Mouse (Mus musculus) spleen, postnatal 36 days (tissue): ENCODE measurements at regions not wholly inside any gene's neighbourhood (a gene's known extent, or its start where the extent isn't known, plus 50 kb on each side); places are given as distances from the start of the nearest gene placed in this dataset.

Experiments used
- DNase-seq, 2 experiments: peaks; one replicate each; pipeline ENCODE4 v3.0.0; 2022; ENCODE audit warnings: low spot score in 2 of 2, mixed read lengths in 1 of 2

DNA sequence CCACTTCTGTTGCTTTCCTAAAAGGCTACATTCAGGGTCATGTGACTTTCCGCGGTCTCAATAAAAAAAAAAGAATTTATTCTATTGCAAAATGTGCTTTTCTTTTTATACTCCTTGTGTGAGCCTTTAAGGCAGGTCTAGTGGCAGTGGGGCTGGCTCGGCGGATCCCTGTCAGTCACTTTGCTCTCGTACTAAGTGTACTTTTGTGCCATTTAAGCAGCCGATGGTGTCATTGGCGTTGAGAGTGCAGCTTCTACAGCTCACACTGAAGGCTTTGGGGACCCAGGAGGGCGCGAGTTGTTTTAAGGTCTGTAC lies 313.1 kb downstream of the Mtx2 start:
- DNase-seq, result no peak

GRCm38 (mm10) chr2:75139544-75139943 lies 313.9 kb downstream of the Mtx2 start:
- DNase-seq, result no peak

- DNase-seq, result no peak
These were observed 317.1 kb downstream of the Mtx2 start for GRCm38 (mm10) chr2:75142675-75143074.

DNA sequence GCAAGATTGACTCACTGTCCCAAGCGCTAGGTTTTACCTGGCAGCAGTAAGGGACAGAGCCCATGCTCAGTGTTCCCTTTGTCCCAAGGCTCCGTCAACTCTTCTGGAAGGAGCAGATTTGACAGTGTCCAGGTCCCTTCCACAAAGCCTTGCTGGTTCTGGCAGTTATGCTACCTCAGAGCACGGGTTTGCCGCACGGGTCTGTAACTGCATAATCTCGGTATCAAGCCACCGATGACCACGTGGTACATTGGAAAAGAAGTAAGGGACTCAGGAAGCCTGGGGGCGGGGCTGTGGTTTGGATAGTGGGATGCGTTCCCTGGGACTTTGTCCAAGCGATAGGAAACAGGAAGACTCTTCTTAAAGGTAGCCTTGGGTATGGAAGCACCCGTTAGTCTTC lies 319.3 kb downstream of the Mtx2 start:
- no peak for DNase-seq

GRCm38 (mm10) chr2:75146256-75146655 lies 320.7 kb downstream of the Mtx2 start:
- DNase-seq, result no peak

- no peak for DNase-seq
These were observed 321.8 kb downstream of the Mtx2 start for GRCm38 (mm10) chr2:75147399-75147798.

- no peak for DNase-seq
These were observed 322.4 kb downstream of the Mtx2 start for GRCm38 (mm10) chr2:75147967-75148366.

- no peak for DNase-seq
These were observed 323.4 kb downstream of the Mtx2 start for GRCm38 (mm10) chr2:75149036-75149435.

- no peak for DNase-seq
These were observed 324.0 kb downstream of the Mtx2 start for GRCm38 (mm10) chr2:75149562-75149961.

DNA sequence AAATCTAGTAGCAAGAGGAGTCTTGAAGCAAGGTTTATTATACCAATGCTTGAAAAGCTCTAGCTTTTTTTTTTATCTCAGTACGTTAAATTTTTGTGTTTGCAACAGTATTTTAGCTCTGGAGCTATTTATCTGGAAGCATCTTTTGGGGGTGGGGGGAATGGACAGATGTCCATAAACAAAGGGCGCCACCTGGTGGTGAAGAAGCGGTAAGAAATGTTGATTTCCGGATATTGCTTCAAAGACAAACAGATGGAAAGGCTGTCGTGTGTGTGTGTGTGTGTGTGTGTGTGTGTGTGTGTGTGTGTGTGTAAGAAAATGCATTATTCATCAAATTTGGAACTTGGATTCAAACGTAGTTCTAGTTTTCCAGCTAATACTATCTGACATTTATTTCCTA lies 325.4 kb downstream of the Mtx2 start:
- DNase-seq, result peak in 1 of 2 experiments; percentile 8

DNA sequence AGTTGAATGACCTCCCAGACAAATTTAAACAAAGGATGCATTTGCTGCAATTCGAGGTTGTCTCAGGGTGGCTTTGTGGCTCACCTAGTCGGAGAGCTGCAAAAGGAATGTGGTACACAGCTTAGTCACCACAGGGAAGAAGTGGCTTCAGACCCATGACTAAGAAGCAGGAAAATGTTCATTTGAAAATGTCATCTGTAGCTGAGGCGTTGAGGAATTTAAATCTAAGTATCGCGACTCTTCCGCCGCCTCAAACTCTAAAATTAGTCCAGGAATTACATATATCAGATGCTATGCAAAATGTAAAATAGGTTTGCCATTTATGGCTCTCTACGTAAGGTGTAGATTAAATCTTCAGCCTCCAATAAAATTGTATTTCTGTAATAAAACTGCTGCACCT lies 325.9 kb downstream of the Mtx2 start:
- DNase-seq, result no peak

DNA sequence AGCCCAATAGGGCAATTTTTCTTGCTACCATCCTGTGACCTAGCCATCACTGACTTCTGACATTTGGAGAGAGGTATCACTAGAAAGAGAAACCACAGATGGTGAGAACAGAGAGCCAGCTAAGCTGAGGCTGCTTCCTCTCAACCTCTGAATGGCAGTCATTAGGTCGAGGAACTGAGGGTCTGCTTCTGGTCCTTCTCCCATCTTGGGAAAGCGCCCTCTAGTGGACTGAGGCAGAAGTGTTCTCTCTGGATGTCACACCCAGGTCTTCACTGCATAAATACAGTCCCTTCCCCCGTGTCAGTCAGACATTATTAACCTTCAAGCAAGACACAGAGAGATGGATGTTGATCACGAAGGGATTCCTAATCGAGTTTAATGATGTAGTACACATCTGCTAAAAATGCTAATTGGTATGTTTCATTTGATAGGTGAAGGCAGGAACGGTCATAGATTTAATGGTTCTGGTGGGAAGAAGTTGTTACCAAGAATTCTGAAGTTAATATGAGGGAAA lies 326.9 kb downstream of the Mtx2 start:
- DNase-seq, result no peak

DNA sequence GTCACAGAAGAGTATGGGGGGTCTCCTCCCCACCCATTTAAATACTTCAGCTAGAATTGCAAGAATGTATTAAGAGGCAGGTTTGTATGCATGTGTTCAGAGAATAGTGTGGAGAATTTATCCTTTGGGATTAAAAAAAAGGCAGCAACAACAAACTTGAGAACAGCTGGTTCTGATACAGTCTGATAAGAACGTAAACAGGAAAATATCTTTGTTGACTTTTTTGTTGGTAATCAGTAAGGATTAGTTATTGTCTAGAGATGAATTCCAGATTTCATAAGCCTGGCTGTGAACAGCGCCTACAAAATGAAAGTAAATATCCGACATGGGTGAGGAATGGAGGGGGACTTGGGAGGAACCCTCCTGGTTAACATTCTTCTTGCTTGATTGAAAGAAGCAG lies 328.8 kb downstream of the Mtx2 start:
- DNase-seq, result no peak

- no peak for DNase-seq
These were observed 333.0 kb downstream of the Mtx2 start for GRCm38 (mm10) chr2:75158581-75158980.

DNA sequence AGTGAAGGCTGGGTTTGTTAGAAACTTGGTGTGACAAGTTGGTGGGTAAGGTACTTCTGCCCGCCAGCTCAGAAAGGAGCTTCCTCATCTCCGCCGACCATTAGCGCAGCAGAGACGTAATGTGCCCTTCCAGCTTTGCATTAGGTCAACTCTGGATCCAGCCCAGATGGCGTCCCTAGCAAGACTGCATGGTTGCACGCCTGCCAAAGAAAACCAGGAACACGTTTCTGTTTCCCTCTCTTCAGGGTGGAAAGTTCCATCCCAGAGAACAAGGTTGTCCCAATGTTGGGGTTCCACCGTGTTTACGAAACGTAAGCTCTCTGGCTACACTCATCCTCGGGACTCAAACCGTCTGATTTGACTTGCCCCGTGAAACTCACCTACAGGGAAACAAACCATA lies 335.5 kb downstream of the Mtx2 start:
- DNase-seq, result no peak

- no peak for DNase-seq
These were observed 339.4 kb downstream of the Mtx2 start for GRCm38 (mm10) chr2:75164987-75165386.

- no peak for DNase-seq
These were observed 350.7 kb downstream of the Mtx2 start for GRCm38 (mm10) chr2:75176267-75176666.

GRCm38 (mm10) chr2:75183293-75183692 lies 357.7 kb downstream of the Mtx2 start:
- no peak for DNase-seq

- DNase-seq, result no peak
These were observed 377.1 kb downstream of the Mtx2 start for GRCm38 (mm10) chr2:75202587-75203220.

DNA sequence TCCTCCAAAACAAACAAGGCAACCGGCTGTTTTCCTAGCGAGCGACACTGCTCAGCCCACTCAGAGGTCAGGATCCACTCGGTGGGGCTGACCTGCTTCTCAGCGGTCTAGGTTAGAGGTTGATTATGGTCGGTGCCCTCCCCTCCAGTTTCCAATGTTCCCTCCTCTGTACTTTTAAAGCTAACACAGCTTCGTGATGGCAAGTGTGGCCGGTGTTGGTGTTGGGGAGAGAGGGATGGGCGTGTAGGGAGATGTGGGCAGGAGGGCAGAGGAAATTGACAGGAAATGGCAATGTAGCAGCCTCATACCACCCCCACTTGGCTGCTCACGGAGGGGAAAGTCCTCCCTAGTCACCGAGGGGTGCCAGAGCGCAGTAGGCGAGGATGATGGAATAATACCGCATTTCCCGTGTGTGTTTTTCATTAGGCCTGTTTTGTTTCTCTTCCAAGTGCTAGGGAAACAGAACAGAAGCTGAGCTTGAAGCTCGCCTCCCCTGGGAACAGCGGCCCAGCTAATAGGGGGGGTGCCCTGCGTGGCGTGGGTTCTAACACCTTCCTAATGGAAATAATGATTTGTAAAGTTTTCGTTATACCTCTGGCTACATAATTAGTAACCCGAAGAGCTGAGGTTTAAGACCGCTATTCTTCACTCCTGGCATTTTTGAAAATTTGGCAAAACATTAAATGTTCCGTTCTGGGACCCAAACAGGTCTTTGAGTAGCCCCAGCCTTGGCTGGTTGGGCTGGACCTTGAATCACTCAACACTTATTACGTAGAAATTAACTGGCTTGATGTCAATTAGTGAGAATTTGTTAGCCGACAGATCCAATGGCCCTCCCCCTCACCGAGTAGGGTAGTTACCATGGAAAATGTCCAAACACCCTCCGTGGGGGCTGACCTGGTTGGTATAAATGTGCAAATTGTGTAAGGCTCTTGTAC lies 383.5 kb downstream of the Mtx2 start:
- no peak for DNase-seq

GRCm38 (mm10) chr2:75209790-75210583 lies 384.4 kb downstream of the Mtx2 start:
- no peak for DNase-seq

DNA sequence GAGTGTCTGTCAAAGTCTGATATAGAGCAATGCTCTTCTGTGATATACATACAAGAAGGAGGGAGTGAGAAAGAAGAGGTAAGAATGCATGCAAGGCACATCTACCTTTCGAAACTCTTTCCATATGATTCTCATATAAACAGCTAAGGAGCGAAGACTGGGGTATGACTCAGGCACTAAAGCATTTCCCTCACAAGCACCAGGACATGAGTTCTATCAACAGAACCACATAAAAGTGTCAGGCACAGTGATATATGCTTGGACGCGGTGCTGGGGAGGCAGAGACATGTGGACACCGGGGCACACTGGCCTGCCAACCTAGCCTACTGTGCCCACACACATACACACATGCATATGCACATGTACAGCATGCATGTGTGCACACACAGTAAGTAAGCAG lies 391.3 kb downstream of the Mtx2 start:
- DNase-seq, result no peak
